Mouse (Mus musculus) heart, embryonic 10.5 days (tissue): ENCODE measurements around the gene Prpf8. TPM values are rescaled to one million over a fixed set of nuclear protein-coding genes. Genes with fewer than 3 reads are reported as not detected.
A peak's percentile ranks its signal among the peaks of the same experiment; 100 is the strongest.
"Not testable (repeated sequence)": the region's sequence is repeated elsewhere in the genome, so short reads cannot be mapped to it uniquely, and the experiment has no call there.

Source experiments
- DNase-seq: peaks from one replicate; pipeline ENCODE4 v3.0.0-alpha.2; 2017; ENCODE audit warnings: low spot score
- H3K27ac ChIP-seq: fragments of 300-500 bp; sonication (generic); 2 replicates; pipeline ENCODE4 v1.5.1; 2016; ENCODE audit warnings: mild to moderate bottlenecking
- H3K27me3 ChIP-seq: fragments of 300-500 bp; sonication (generic); 2 replicates; pipeline ENCODE4 v1.6.1; 2016; ENCODE audit warnings: mild to moderate bottlenecking; ENCODE audit not compliant: poor library complexity, insufficient read depth, severe bottlenecking
- H3K36me3 ChIP-seq: fragments of 300-500 bp; sonication (generic); 2 replicates; pipeline ENCODE4 v1.6.1; 2016; ENCODE audit warnings: mild to moderate bottlenecking, moderate library complexity
- H3K4me1 ChIP-seq: fragments of 300-500 bp; sonication (generic); 2 replicates; pipeline ENCODE4 v1.6.1; 2016; ENCODE audit warnings: mild to moderate bottlenecking
- H3K4me3 ChIP-seq: fragments of 300-500 bp; sonication (generic); 2 replicates; pipeline ENCODE4 v1.5.1; 2016; ENCODE audit warnings: mild to moderate bottlenecking, moderate library complexity
- H3K9me3 ChIP-seq: fragments of 300-500 bp; sonication (generic); 2 replicates; pipeline ENCODE4 v1.6.1; 2016; ENCODE audit warnings: mild to moderate bottlenecking, moderate library complexity
- WGBS: fragments of 180-500 bp; shearing (Covaris S2); methylation state at CpG from one replicate; pipeline ENCODE4 v1.1.7; 2016; 5-methylcytosine and 5-hydroxymethylcytosine counted together
- polyA plus RNA-seq: library from polyadenylated mRNA; unstranded; fragments of >200 nt; fragmentation: Nextera tagmentation; extraction: Ambion mirVana; gene quantifications from 2 replicates; pipeline ENCODE4 v1.2.1, GENCODE M21; 2016

Gene Prpf8
- polyA plus RNA-seq, 1 experiment from 2014 or later, result 53.7 TPM

- H3K36me3 ChIP-seq, result peaks cover 4% of the 10 kb centered on the region; the same call in 1 of the 2 replicates
- 89% methylated on average over 9 of the region's 9 CpGs for WGBS
- no peak for DNase-seq
- H3K27me3 ChIP-seq, result no peaks in the 10 kb centered on the region
- H3K4me1 ChIP-seq, result peaks cover 47% of the 10 kb centered on the region
- H3K27ac ChIP-seq, result no peak overlapping the region
- H3K9me3 ChIP-seq, result no peaks in the 10 kb centered on the region
- no peak overlapping the region for H3K4me3 ChIP-seq
Measured at GRCm38 (mm10) chr11:75544713-75545112, 58.1 kb downstream of the Prpf8 start.

GRCm38 (mm10) chr11:75546057-75546456 lies 59.4 kb downstream of the Prpf8 start:
- peaks cover 4% of the 10 kb centered on the region; the same call in 1 of the 2 replicates for H3K36me3 ChIP-seq
- DNase-seq, result no peak
- no peak overlapping the region for H3K4me3 ChIP-seq
- no peaks in the 10 kb centered on the region for H3K27me3 ChIP-seq
- H3K4me1 ChIP-seq, result peaks cover 50% of the 10 kb centered on the region
- WGBS, result 60% methylated on average over 4 of the region's 4 CpGs
- 0 out of 2 replicates have a peak overlapping the region, but pooled peaks have one; percentile 23 for H3K27ac ChIP-seq
- H3K9me3 ChIP-seq, result no peaks in the 10 kb centered on the region

- 30% methylated on average over 5 of the region's 5 CpGs for WGBS
- H3K9me3 ChIP-seq, result no peaks in the 10 kb centered on the region
- no peaks in the 10 kb centered on the region for H3K27me3 ChIP-seq
- no peak for DNase-seq
- H3K36me3 ChIP-seq, result peaks cover 4% of the 10 kb centered on the region; the same call in 1 of the 2 replicates
- H3K27ac ChIP-seq, result peak overlapping the region; percentile 72
- peaks cover 56% of the 10 kb centered on the region for H3K4me1 ChIP-seq
- H3K4me3 ChIP-seq, result no peak overlapping the region
Measured at GRCm38 (mm10) chr11:75549658-75550111, 63.1 kb downstream of the Prpf8 start.

- Histone ChIP-seq H3K27me3 (no peaks in the 10 kb centered on the region), H3K27ac (peak overlapping the region; percentile 72; the same call in 1 of the 2 replicates), H3K9me3 (no peaks in the 10 kb centered on the region), H3K4me1 (peaks cover 50% of the 10 kb centered on the region), H3K4me3 (no peak overlapping the region), H3K36me3 (no peaks in the 10 kb centered on the region)
- DNase-seq, result no peak
- 79% methylated on average over 12 of the region's 12 CpGs for WGBS
Measured at GRCm38 (mm10) chr11:75550200-75550946, 63.8 kb downstream of the Prpf8 start.

GRCm38 (mm10) chr11:75551321-75551720 lies 64.7 kb downstream of the Prpf8 start:
- Histone ChIP-seq H3K36me3 (no peaks in the 10 kb centered on the region), H3K4me3 (no peak overlapping the region), H3K4me1 (peaks cover 40% of the 10 kb centered on the region), H3K27me3 (no peaks in the 10 kb centered on the region), H3K27ac (0 out of 2 replicates have a peak overlapping the region, but pooled peaks have one; percentile 83), H3K9me3 (no peaks in the 10 kb centered on the region)
- WGBS, result 87% methylated on average over 5 of the region's 5 CpGs
- no peak for DNase-seq

GRCm38 (mm10) chr11:75551961-75552441 lies 65.4 kb downstream of the Prpf8 start:
- peak overlapping the region; percentile 83 for H3K27ac ChIP-seq
- WGBS, result 68% methylated on average over 9 of the region's 9 CpGs
- no peak for DNase-seq

GRCm38 (mm10) chr11:75552906-75553482 lies 66.4 kb downstream of the Prpf8 start:
- no peaks in the 10 kb centered on the region for H3K9me3 ChIP-seq
- DNase-seq, result no peak
- peaks cover 8% of the 10 kb centered on the region; the same call in 1 of the 2 replicates for H3K36me3 ChIP-seq
- H3K27me3 ChIP-seq, result no peaks in the 10 kb centered on the region
- peak overlapping the region; percentile 48; the same call in 1 of the 2 replicates for H3K27ac ChIP-seq
- no peak overlapping the region for H3K4me3 ChIP-seq
- 41% methylated on average over 7 of the region's 7 CpGs for WGBS
- H3K4me1 ChIP-seq, result peaks cover 45% of the 10 kb centered on the region

More at GRCm38 (mm10) chr11:75551961-75552441, 65.4 kb downstream of the Prpf8 start:
- Histone ChIP-seq H3K27me3 (no peaks in the 10 kb centered on the region), H3K9me3 (no peaks in the 10 kb centered on the region), H3K4me3 (no peak overlapping the region), H3K36me3 (peaks cover under 1% of the 10 kb centered on the region; the same call in 1 of the 2 replicates), H3K4me1 (peaks cover 39% of the 10 kb centered on the region)

GRCm38 (mm10) chr11:75556006-75556405 lies 69.4 kb downstream of the Prpf8 start:
- WGBS, result 83% methylated on average over 6 of the region's 6 CpGs

GRCm38 (mm10) chr11:75557142-75557541 lies 70.5 kb downstream of the Prpf8 start:
- Histone ChIP-seq H3K4me3 (no peak overlapping the region), H3K27me3 (peaks cover 6% of the 10 kb centered on the region; the same call in 1 of the 2 replicates), H3K36me3 (peaks cover 11% of the 10 kb centered on the region; the same call in 1 of the 2 replicates), H3K27ac (peak overlapping the region; percentile 39; the same call in 1 of the 2 replicates), H3K4me1 (peaks cover 23% of the 10 kb centered on the region), H3K9me3 (no peaks in the 10 kb centered on the region)
- no peak for DNase-seq
- WGBS, result 81% methylated on average over 6 of the region's 6 CpGs

More at GRCm38 (mm10) chr11:75556006-75556405, 69.4 kb downstream of the Prpf8 start:
- H3K27me3 ChIP-seq, H3K27ac ChIP-seq, H3K9me3 ChIP-seq, DNase-seq, H3K4me3 ChIP-seq: not testable (repeated sequence)
- Histone ChIP-seq H3K36me3 (peaks cover 11% of the 10 kb centered on the region; the same call in 1 of the 2 replicates), H3K4me1 (peaks cover 23% of the 10 kb centered on the region)

- Histone ChIP-seq H3K36me3 (peaks cover 11% of the 10 kb centered on the region; the same call in 1 of the 2 replicates), H3K27me3 (peaks cover 6% of the 10 kb centered on the region; the same call in 1 of the 2 replicates), H3K27ac (no peak overlapping the region), H3K4me1 (peaks cover 23% of the 10 kb centered on the region), H3K9me3 (no peaks in the 10 kb centered on the region), H3K4me3 (no peak overlapping the region)
- DNase-seq, result no peak
- WGBS, result 92% methylated on average over 1 of the region's 1 CpGs
Measured at GRCm38 (mm10) chr11:75558101-75558500, 71.5 kb downstream of the Prpf8 start.
